Mouse (Mus musculus) gastrocnemius, postnatal 36 days (tissue): ENCODE measurements around the gene Gm4894. TPM values are rescaled to one million over a fixed set of nuclear protein-coding genes. Genes with fewer than 3 reads are reported as not detected.

ENCODE experiments used
- total RNA-seq, 2 experiments: library from RNA; stranded (reverse); gene quantifications; 2 replicates each; pipeline ENCODE4 v1.2.3; 2021

Gm4894 gene
- total RNA-seq, 2 experiments from 2014 or later, result not detected

Other genes with a start within 250 kb of the Gm4894 start
- gene Zw10, start 194.9 kb upstream of the Gm4894 start, total RNA-seq, result 1 to 10 TPM; 7.4 to 8.4 TPM
- gene Tmprss5, start 169.3 kb upstream of the Gm4894 start, total RNA-seq, result under 1 TPM in 1 of 2 experiments, not detected in 1; 0.42 TPM
- gene Drd2, start 90.1 kb downstream of the Gm4894 start, total RNA-seq, result not detected
- not detected for gene Ankk1, start 176.5 kb downstream of the Gm4894 start, total RNA-seq
- gene Ttc12, start 235.7 kb downstream of the Gm4894 start, total RNA-seq, result under 1 TPM; 0.86 to 0.87 TPM